Mouse (Mus musculus): Measurements from ENCODE around the gene Tbc1d24. TPM values are rescaled to one million over a fixed set of nuclear protein-coding genes. Genes with fewer than 3 reads are reported as not detected.

The Tbc1d24 gene
- polyA plus RNA-seq, 1 experiment from 2014 or later: 24.6 TPM

GRCm38 (mm10) chr17:24171738-24172137 is 33.6 kb downstream of the Tbc1d24 start:
- peaks cover 23% of the 10 kb centered on the region for H3K4me1 ChIP-seq (replicated peaks; ENCODE audit: control insufficient read depth, insufficient read depth, low read length)
- ATAC-seq: no peak
- no peaks in the 10 kb centered on the region for H3K27me3 ChIP-seq (replicated peaks; ENCODE audit: control insufficient read depth, insufficient read depth, low read length)
- no peak overlapping the region for H3K9ac ChIP-seq (replicated peaks; ENCODE audit: low read depth, low read length)
- no peak overlapping the region for H3K4me2 ChIP-seq (ENCODE audit: low read length)
- H3K4me3 ChIP-seq (replicated peaks; ENCODE audit: low read length): no peak overlapping the region
- 75% methylated on average over 4 of the region's 4 CpGs for WGBS
- H3K36me3 ChIP-seq (ENCODE audit: control insufficient read depth, insufficient read depth): peaks cover under 1% of the 10 kb centered on the region; the same call in 1 of the 2 replicates
- no peak overlapping the region for H3K27ac ChIP-seq (ENCODE audit: low read length)
- H3K9me3 ChIP-seq (ENCODE audit: control insufficient read depth, low read length): no peaks in the 10 kb centered on the region

GRCm38 (mm10) chr17:24170729-24171128 is 34.6 kb downstream of the Tbc1d24 start:
- no peak for ATAC-seq
- no peak overlapping the region for H3K4me2 ChIP-seq (ENCODE audit: low read length)
- 81% methylated on average over 5 of the region's 5 CpGs for WGBS

GRCm38 (mm10) chr17:24170125-24170524 is 35.2 kb downstream of the Tbc1d24 start:
- WGBS: 70% methylated on average over 3 of the region's 3 CpGs
- Histone ChIP-seq H3K4me1 (replicated peaks; ENCODE audit: control insufficient read depth, insufficient read depth, low read length) (peaks cover 25% of the 10 kb centered on the region), H3K4me3 (replicated peaks; ENCODE audit: low read length) (peak overlapping the region; percentile 52), H3K27ac (ENCODE audit: low read length) (peak overlapping the region; percentile 99; the same call in 1 of the 2 replicates), H3K36me3 (ENCODE audit: control insufficient read depth, insufficient read depth) (peaks cover 5% of the 10 kb centered on the region; the same call in 1 of the 2 replicates), H3K9me3 (ENCODE audit: control insufficient read depth, low read length) (no peaks in the 10 kb centered on the region), H3K4me2 (ENCODE audit: low read length) (peak overlapping the region; percentile 84), H3K27me3 (replicated peaks; ENCODE audit: control insufficient read depth, insufficient read depth, low read length) (no peaks in the 10 kb centered on the region), H3K9ac (replicated peaks; ENCODE audit: low read depth, low read length) (peak overlapping the region; percentile 93)
- ATAC-seq: no peak

More at GRCm38 (mm10) chr17:24170729-24171128, 34.6 kb downstream of the Tbc1d24 start:
- peaks cover 23% of the 10 kb centered on the region for H3K4me1 ChIP-seq (replicated peaks; ENCODE audit: control insufficient read depth, insufficient read depth, low read length)
- no peaks in the 10 kb centered on the region for H3K9me3 ChIP-seq (ENCODE audit: control insufficient read depth, low read length)
- no peak overlapping the region for H3K4me3 ChIP-seq (replicated peaks; ENCODE audit: low read length)
- no peak overlapping the region for H3K9ac ChIP-seq (replicated peaks; ENCODE audit: low read depth, low read length)
- peaks cover 5% of the 10 kb centered on the region; the same call in 1 of the 2 replicates for H3K36me3 ChIP-seq (ENCODE audit: control insufficient read depth, insufficient read depth)
- H3K27me3 ChIP-seq (replicated peaks; ENCODE audit: control insufficient read depth, insufficient read depth, low read length): no peaks in the 10 kb centered on the region
- no peak overlapping the region for H3K27ac ChIP-seq (ENCODE audit: low read length)

- Histone ChIP-seq H3K4me2 (ENCODE audit: low read length) (peak within 1 kb of the TSS; percentile 84), H3K27ac (ENCODE audit: low read length) (peak within 1 kb of the TSS; percentile 99), H3K4me3 (replicated peaks; ENCODE audit: low read length) (peak within 1 kb of the TSS; percentile 52), H3K36me3 (ENCODE audit: control insufficient read depth, insufficient read depth) (peaks cover 5% of the 10 kb centered on the region; the same call in 1 of the 2 replicates), H3K27me3 (replicated peaks; ENCODE audit: control insufficient read depth, insufficient read depth, low read length) (no peaks in the 10 kb centered on the region), H3K9me3 (ENCODE audit: control insufficient read depth, low read length) (no peaks in the 10 kb centered on the region), H3K4me1 (replicated peaks; ENCODE audit: control insufficient read depth, insufficient read depth, low read length) (peaks cover 25% of the 10 kb centered on the region), H3K9ac (replicated peaks; ENCODE audit: low read depth, low read length) (peak within 1 kb of the TSS; percentile 93)
- peak; percentile 91 for ATAC-seq
- WGBS: under 1% methylated on average over 58 of the region's 58 CpGs
Observed at GRCm38 (mm10) chr17:24169317-24170065, 35.9 kb downstream of the Tbc1d24 start, which contains the start of gene Atp6v0c. Gene Atp6v0c, minus strand, starts transcription at chr17:24169702.

- Histone ChIP-seq H3K9me3 (ENCODE audit: control insufficient read depth, low read length) (no peaks in the 10 kb centered on the region), H3K4me3 (replicated peaks; ENCODE audit: low read length) (peak overlapping the region; percentile 52), H3K4me1 (replicated peaks; ENCODE audit: control insufficient read depth, insufficient read depth, low read length) (peaks cover 25% of the 10 kb centered on the region), H3K9ac (replicated peaks; ENCODE audit: low read depth, low read length) (peak overlapping the region; percentile 93), H3K4me2 (ENCODE audit: low read length) (peak overlapping the region; percentile 84), H3K27me3 (replicated peaks; ENCODE audit: control insufficient read depth, insufficient read depth, low read length) (no peaks in the 10 kb centered on the region), H3K27ac (ENCODE audit: low read length) (peak overlapping the region; percentile 99), H3K36me3 (ENCODE audit: control insufficient read depth, insufficient read depth) (peaks cover 5% of the 10 kb centered on the region; the same call in 1 of the 2 replicates)
- ATAC-seq: peak; percentile 69
- WGBS: under 1% methylated on average over 41 of the region's 41 CpGs
Observed at GRCm38 (mm10) chr17:24168590-24169277, 36.6 kb downstream of the Tbc1d24 start.

- Histone ChIP-seq H3K36me3 (ENCODE audit: control insufficient read depth, insufficient read depth) (peaks cover 5% of the 10 kb centered on the region; the same call in 1 of the 2 replicates), H3K4me3 (replicated peaks; ENCODE audit: low read length) (peak overlapping the region; percentile 52), H3K9me3 (ENCODE audit: control insufficient read depth, low read length) (no peaks in the 10 kb centered on the region), H3K4me2 (ENCODE audit: low read length) (peak overlapping the region; percentile 84), H3K9ac (replicated peaks; ENCODE audit: low read depth, low read length) (peak overlapping the region; percentile 93), H3K27ac (ENCODE audit: low read length) (peak overlapping the region; percentile 99; the same call in 1 of the 2 replicates), H3K4me1 (replicated peaks; ENCODE audit: control insufficient read depth, insufficient read depth, low read length) (peaks cover 25% of the 10 kb centered on the region), H3K27me3 (replicated peaks; ENCODE audit: control insufficient read depth, insufficient read depth, low read length) (no peaks in the 10 kb centered on the region)
- ATAC-seq: no peak
- 52% methylated on average over 7 of the region's 7 CpGs for WGBS
Observed at GRCm38 (mm10) chr17:24167891-24168505, 37.4 kb downstream of the Tbc1d24 start.

GRCm38 (mm10) chr17:24167120-24167519 is 38.2 kb downstream of the Tbc1d24 start:
- Histone ChIP-seq H3K4me2 (ENCODE audit: low read length) (no peak overlapping the region; the same call in 1 of the 2 replicates), H3K27me3 (replicated peaks; ENCODE audit: control insufficient read depth, insufficient read depth, low read length) (no peaks in the 10 kb centered on the region), H3K36me3 (ENCODE audit: control insufficient read depth, insufficient read depth) (peaks cover 5% of the 10 kb centered on the region; the same call in 1 of the 2 replicates), H3K27ac (ENCODE audit: low read length) (no peak overlapping the region), H3K4me3 (replicated peaks; ENCODE audit: low read length) (no peak overlapping the region), H3K4me1 (replicated peaks; ENCODE audit: control insufficient read depth, insufficient read depth, low read length) (peaks cover 32% of the 10 kb centered on the region), H3K9me3 (ENCODE audit: control insufficient read depth, low read length) (no peaks in the 10 kb centered on the region), H3K9ac (replicated peaks; ENCODE audit: low read depth, low read length) (no peak overlapping the region)
- ATAC-seq: no peak
- WGBS: 86% methylated on average over 6 of the region's 6 CpGs

- peaks cover 5% of the 10 kb centered on the region; the same call in 1 of the 2 replicates for H3K36me3 ChIP-seq (ENCODE audit: control insufficient read depth, insufficient read depth)
- H3K27me3 ChIP-seq (replicated peaks; ENCODE audit: control insufficient read depth, insufficient read depth, low read length): no peaks in the 10 kb centered on the region
- H3K9me3 ChIP-seq (ENCODE audit: control insufficient read depth, low read length): no peaks in the 10 kb centered on the region
- H3K27ac ChIP-seq (ENCODE audit: low read length): no peak overlapping the region
- no peak overlapping the region for H3K9ac ChIP-seq (replicated peaks; ENCODE audit: low read depth, low read length)
- no peak overlapping the region for H3K4me3 ChIP-seq (replicated peaks; ENCODE audit: low read length)
- WGBS: 84% methylated on average over 9 of the region's 11 CpGs
- no peak overlapping the region for H3K4me2 ChIP-seq (ENCODE audit: low read length)
- no peak for ATAC-seq
- peaks cover 26% of the 10 kb centered on the region for H3K4me1 ChIP-seq (replicated peaks; ENCODE audit: control insufficient read depth, insufficient read depth, low read length)
Observed at GRCm38 (mm10) chr17:24164566-24165259, 40.6 kb downstream of the Tbc1d24 start.
